Mouse (Mus musculus) cerebellum, adult 2 months (tissue): ENCODE results near the gene Psme1. TPM values are rescaled to one million over a fixed set of nuclear protein-coding genes. Genes with fewer than 3 reads are reported as not detected.

ENCODE experiments used
- DNase-seq, 2 experiments: peaks; one replicate each; pipeline ENCODE4 v3.0.0; 2021
- H3K27ac ChIP-seq: fragments of 200-500 bp; 2 replicates; pipeline ENCODE4 v1.5.1; 2012; ENCODE audit warnings: low read length, control low read depth, inconsistent platforms; ENCODE audit not compliant: insufficient read depth
- H3K27me3 ChIP-seq: fragments of 200-500 bp; 2 replicates; pipeline ENCODE4 v1.6.1; 2012; ENCODE audit warnings: inconsistent platforms, mild to moderate bottlenecking, low read length, moderate library complexity; ENCODE audit not compliant: control insufficient read depth, insufficient read depth
- H3K4me1 ChIP-seq: fragments of 200-500 bp; 2 replicates; pipeline ENCODE4 v1.6.1; 2011; ENCODE audit warnings: low read length; ENCODE audit not compliant: control insufficient read depth, insufficient read depth
- H3K4me3 ChIP-seq: fragments of 200-500 bp; replicated peaks from 2 replicates; pipeline ENCODE3; 2011; ENCODE audit warnings: mild to moderate bottlenecking, low read depth, low read length, control low read depth; ENCODE audit not compliant: insufficient read depth
- CTCF ChIP-seq: fragments of 200-500 bp; IDR thresholded peaks from 2 replicates; pipeline ENCODE4 v1.5.1; 2011; ENCODE audit warnings: low read depth, mild to moderate bottlenecking, control low read depth, low read length, moderate library complexity, borderline replicate concordance; ENCODE audit not compliant: insufficient read depth
- POLR2A ChIP-seq: fragments of 200-500 bp; IDR thresholded peaks from 2 replicates; pipeline ENCODE4 v1.6.1; 2011; ENCODE audit warnings: low read length, control low read depth, borderline replicate concordance; ENCODE audit not compliant: insufficient read depth
- WGBS: fragments of 180-500 bp; shearing (Covaris S2); methylation state at CpG from one replicate; pipeline ENCODE4 v1.1.7; 2018; 5-methylcytosine and 5-hydroxymethylcytosine counted together
- polyA plus RNA-seq: library from polyadenylated mRNA; depleted of rRNA; stranded (reverse); fragments of >200 nt; gene quantifications from 2 replicates; pipeline ENCODE4 v1.2.3, GENCODE M21; 2012

The Psme1 gene
- polyA plus RNA-seq, 1 experiment, result 40.7 TPM

GRCm38 (mm10) chr14:55575711-55576110, 2.2 kb upstream of the Psme1 start:
- no peak for TF ChIP-seq POLR2A
- no peak for TF ChIP-seq CTCF
- 68% methylated on average over 13 of the region's 13 CpGs for whole genome bisulfite sequencing
- Histone ChIP-seq H3K27me3 (no peaks in the 10 kb centered on the region), H3K4me1 (no peaks in the 10 kb centered on the region), H3K4me3 (no peak overlapping the region), H3K27ac (no peak overlapping the region)
- DNase-seq, result no peak

GRCm38 (mm10) chr14:55576376-55576775, 1.5 kb upstream of the Psme1 start:
- no peak for TF ChIP-seq CTCF
- no peak for TF ChIP-seq POLR2A
- no peak for DNase-seq
- H3K27ac ChIP-seq, result no peak overlapping the region
- H3K4me1 ChIP-seq, result no peaks in the 10 kb centered on the region
- H3K27me3 ChIP-seq, result no peaks in the 10 kb centered on the region
- H3K4me3 ChIP-seq, result no peak overlapping the region
- WGBS, result 58% methylated on average over 16 of the region's 16 CpGs

- H3K27me3 ChIP-seq, result no peaks in the 10 kb centered on the region
- peak overlapping the region; percentile 66 for H3K4me3 ChIP-seq
- TF ChIP-seq POLR2A, result no peak
- no peak for TF ChIP-seq CTCF
- 34% methylated on average over 6 of the region's 6 CpGs for WGBS
- peak overlapping the region; percentile 56; the same call in 1 of the 2 replicates for H3K27ac ChIP-seq
- no peaks in the 10 kb centered on the region for H3K4me1 ChIP-seq
- peak in 1 of 2 experiments; percentile 41 for DNase-seq
These were observed 846 bp downstream of the Psme1 start for GRCm38 (mm10) chr14:55578668-55579269.

GRCm38 (mm10) chr14:55579511-55580496, 1.9 kb downstream of the Psme1 start:
- H3K4me1 ChIP-seq, result no peaks in the 10 kb centered on the region
- H3K27ac ChIP-seq, result no peak overlapping the region
- H3K4me3 ChIP-seq, result no peak overlapping the region
- 86% methylated on average over 23 of the region's 23 CpGs for WGBS
- no peaks in the 10 kb centered on the region for H3K27me3 ChIP-seq
- TF ChIP-seq POLR2A, result no peak
- TF ChIP-seq CTCF, result no peak
- DNase-seq, result no peak

- no peaks in the 10 kb centered on the region for H3K27me3 ChIP-seq
- TF ChIP-seq POLR2A (no peak), CTCF (no peak)
- H3K27ac ChIP-seq, result no peak overlapping the region
- 92% methylated on average over 16 of the region's 16 CpGs for whole genome bisulfite sequencing
- DNase-seq, result no peak
- H3K4me1 ChIP-seq, result peaks cover 3% of the 10 kb centered on the region; the same call in 1 of the 2 replicates
- no peak overlapping the region for H3K4me3 ChIP-seq
These were observed 2.8 kb downstream of the Psme1 start for GRCm38 (mm10) chr14:55580731-55581130.

GRCm38 (mm10) chr14:55581981-55582681, 4.2 kb downstream of the Psme1 start:
- no peak for DNase-seq
- Histone ChIP-seq H3K27me3 (no peaks in the 10 kb centered on the region), H3K4me3 (no peak overlapping the region), H3K27ac (no peak overlapping the region), H3K4me1 (peaks cover 3% of the 10 kb centered on the region; the same call in 1 of the 2 replicates)
- 80% methylated on average over 9 of the region's 9 CpGs for WGBS
- TF ChIP-seq CTCF (peak; percentile 40; the same call in 1 of the 2 replicates), POLR2A (no peak)

- Histone ChIP-seq H3K27ac (0 out of 2 replicates have a peak overlapping the region, but pooled peaks have one; percentile 55), H3K4me1 (peaks cover 3% of the 10 kb centered on the region; the same call in 1 of the 2 replicates), H3K27me3 (no peaks in the 10 kb centered on the region), H3K4me3 (peak overlapping the region; percentile 90)
- DNase-seq, result no peak
- no peak for TF ChIP-seq CTCF
- TF ChIP-seq POLR2A, result no peak
- WGBS, result 41% methylated on average over 5 of the region's 5 CpGs
These were observed 6.4 kb downstream of the Psme1 start for GRCm38 (mm10) chr14:55584303-55584701.
